Mouse (Mus musculus): ENCODE data around the gene Car12.

GRCm38 (mm10) chr9:66716533-66716932, 3.0 kb downstream of the Car12 start:
- TF ChIP-seq ELF1 (IDR thresholded peaks at IDR 0.05; ENCODE audit: low read depth, low read length) (no peak), CTCF (conservative IDR thresholded peaks at IDR 0.05 in 1 of 2, IDR thresholded peaks at IDR 0.05 in 1 of 2; ENCODE audit: low read depth in 2 of 2, low read length in 2 of 2) (no peak), POLR2A (IDR thresholded peaks at IDR 0.05; ENCODE audit: low read depth, low read length) (no peak)
